8 mouse cellular contexts compared by ENCODE assay signal in genomic region chr17:28345271-28345721, GRCm38 (mm10). TPM values are rescaled to one million over a fixed set of nuclear protein-coding genes. Genes with fewer than 3 reads are reported as not detected.
A peak's percentile ranks its signal among the peaks of the same experiment; 100 is the strongest.
DNase-seq lines count a peak whose midpoint lies in the region; ATAC-seq and TF ChIP-seq lines count a peak whose summit lies in the region.

No protein-coding gene starts in this region.

- peak; percentile 95 for DNase-seq in heart, adult 11 months
- no peak for DNase-seq in heart, postnatal 25 days (ENCODE audit: low spot score)
- no peak for DNase-seq in midbrain, embryonic 11.5 days (ENCODE audit: low spot score, missing footprints)
- DNase-seq in midbrain, postnatal 0 days (ENCODE audit: low spot score): no peak
- no peak for DNase-seq in heart, postnatal 0 days (ENCODE audit: low spot score)
- DNase-seq in spleen, adult 12 weeks (ENCODE audit: low spot score): no peak

- no peak for ATAC-seq in midbrain, embryonic 11.5 days (ENCODE audit: low FRiP score)
- no peak for ATAC-seq in midbrain, postnatal 0 days (ENCODE audit: low FRiP score)
- no peak for ATAC-seq in heart, postnatal 0 days (ENCODE audit: insufficient read depth, low read depth)
- no peak for ATAC-seq in megakaryocyte, adult 5-6 weeks (ENCODE audit: poor library complexity, severe bottlenecking)

- H3K4me2 ChIP-seq in midbrain, embryonic 11.5 days: no peak overlapping the region
- no peak overlapping the region for H3K4me2 ChIP-seq in midbrain, postnatal 0 days (ENCODE audit: low read depth, low read length, poor library complexity, severe bottlenecking)
- H3K4me2 ChIP-seq in heart, postnatal 0 days (ENCODE audit: low read depth, low read length): peak overlapping the region; percentile 27

- H3K4me3 ChIP-seq in midbrain, embryonic 11.5 days (ENCODE audit: low read depth, low read length): no peak overlapping the region
- no peak overlapping the region for H3K4me3 ChIP-seq in midbrain, postnatal 0 days (ENCODE audit: low read depth, low read length)
- no peak overlapping the region for H3K4me3 ChIP-seq in heart, postnatal 0 days (ENCODE audit: low read depth, low read length)
- peak overlapping the region; percentile 14 for H3K4me3 ChIP-seq in small intestine, adult 2 months (ENCODE audit: low read depth, low read length)

- H3K27me3 ChIP-seq in midbrain, embryonic 11.5 days (ENCODE audit: control insufficient read depth, insufficient read depth, low read length): peaks cover 6% of the 10 kb centered on the region
- H3K27me3 ChIP-seq in midbrain, postnatal 0 days (ENCODE audit: insufficient read depth, low read length): no peaks in the 10 kb centered on the region
- no peaks in the 10 kb centered on the region for H3K27me3 ChIP-seq in heart, postnatal 0 days (ENCODE audit: control insufficient read depth, insufficient read depth, low read length)
- H3K27me3 ChIP-seq in small intestine, adult 2 months (ENCODE audit: control insufficient read depth, insufficient read depth, low read length): no peaks in the 10 kb centered on the region

- H3K27ac ChIP-seq in midbrain, embryonic 11.5 days (ENCODE audit: low read depth, low read length): no peak overlapping the region
- no peak overlapping the region for H3K27ac ChIP-seq in midbrain, postnatal 0 days (ENCODE audit: low read depth, low read length)
- H3K27ac ChIP-seq in heart, postnatal 0 days (ENCODE audit: low read depth): peak overlapping the region; percentile 60
- peak overlapping the region; percentile 78 for H3K27ac ChIP-seq in small intestine, adult 2 months (ENCODE audit: insufficient read depth, low read depth, low read length)

- 0 out of 2 replicates have a peak overlapping the region, but pooled peaks have one; percentile 24 for H3K9ac ChIP-seq in midbrain, embryonic 11.5 days (ENCODE audit: low read length)
- H3K9ac ChIP-seq in midbrain, postnatal 0 days (replicated peaks; ENCODE audit: low read length, poor library complexity, severe bottlenecking): no peak overlapping the region
- H3K9ac ChIP-seq in heart, postnatal 0 days (replicated peaks; ENCODE audit: low read depth, low read length): 0 out of 2 replicates have a peak overlapping the region, but pooled peaks have one; percentile 10

- peaks cover 32% of the 10 kb centered on the region for H3K4me1 ChIP-seq in midbrain, embryonic 11.5 days (ENCODE audit: control insufficient read depth, insufficient read depth, low read length)
- H3K4me1 ChIP-seq in midbrain, postnatal 0 days (ENCODE audit: insufficient read depth, low read length): peaks cover 3% of the 10 kb centered on the region; the same call in 1 of the 2 replicates
- H3K4me1 ChIP-seq in heart, postnatal 0 days (ENCODE audit: control insufficient read depth, insufficient read depth): peaks cover 55% of the 10 kb centered on the region
- peaks cover 30% of the 10 kb centered on the region for H3K4me1 ChIP-seq in small intestine, adult 2 months (ENCODE audit: control insufficient read depth, insufficient read depth, insufficient read length, low read length)

- TF ChIP-seq CTCF in midbrain, postnatal 0 days (IDR thresholded peaks at IDR 0.05): no peak
- TF ChIP-seq CTCF in heart, postnatal 0 days (IDR thresholded peaks at IDR 0.05; ENCODE audit: low read depth): no peak
- TF ChIP-seq CTCF in small intestine, adult 2 months (IDR thresholded peaks at IDR 0.05; ENCODE audit: extremely low read depth, insufficient read length, insufficient replicate concordance, low read depth, low read length): no peak

- TF ChIP-seq POLR2A in small intestine, adult 2 months (IDR thresholded peaks at IDR 0.05; ENCODE audit: low read depth, low read length): no peak

- no peaks in the 10 kb centered on the region for H3K36me3 ChIP-seq in midbrain, embryonic 11.5 days (ENCODE audit: control insufficient read depth, insufficient read depth, low read length)
- H3K36me3 ChIP-seq in midbrain, postnatal 0 days (ENCODE audit: insufficient read depth, low read length): no peaks in the 10 kb centered on the region
- H3K36me3 ChIP-seq in heart, postnatal 0 days (replicated peaks; ENCODE audit: control insufficient read depth, insufficient read depth, low read length): no peaks in the 10 kb centered on the region
- H3K36me3 ChIP-seq in small intestine, adult 2 months (ENCODE audit: control insufficient read depth, insufficient read depth, low read length): no peaks in the 10 kb centered on the region

- 4% methylated on average over 8 of the region's 8 CpGs for WGBS in midbrain, embryonic 11.5 days
- 15% methylated on average over 7 of the region's 8 CpGs for WGBS in midbrain, postnatal 0 days
- 7% methylated on average over 7 of the region's 8 CpGs for WGBS in heart, postnatal 0 days
- 47% methylated on average over 8 of the region's 8 CpGs for WGBS in small intestine, adult 2 months

- H3K9me3 ChIP-seq in midbrain, embryonic 11.5 days (ENCODE audit: control insufficient read depth, low read length): no peaks in the 10 kb centered on the region
- no peaks in the 10 kb centered on the region for H3K9me3 ChIP-seq in midbrain, postnatal 0 days (ENCODE audit: low read length)
- no peaks in the 10 kb centered on the region for H3K9me3 ChIP-seq in heart, postnatal 0 days (replicated peaks; ENCODE audit: control insufficient read depth, low read length)

- TF ChIP-seq EP300 in heart, postnatal 0 days (IDR thresholded peaks at IDR 0.05; ENCODE audit: low read depth): no peak

- intact Hi-C loops in heart, postnatal 25 days (cut with DNase I): no loop called here

RNA-seq across cellular contexts. Expression of gene Tead3, which starts 5.3 kb away (rescaled TPM):
- 10 to 100 TPM; 12.2 to 14.4 TPM for total RNA-seq in heart, postnatal 25 days (2021)
- polyA plus RNA-seq in midbrain, embryonic 11.5 days (2014; fragmentation: Nextera tagmentation; extraction: Ambion mirVana): 3.5 and 3.7 TPM in 2 replicates
- total RNA-seq in midbrain, postnatal 0 days (2014; rRNA removed): 4.8 and 5.4 TPM in 2 replicates
- 1.2 and 1.3 TPM in 2 replicates for polyA plus RNA-seq in midbrain, postnatal 0 days (2015; fragmentation: Nextera tagmentation; extraction: Ambion mirVana)
- 13.1 and 19.7 TPM in 2 replicates for total RNA-seq in heart, postnatal 0 days (2014; rRNA removed; ENCODE audit: low replicate concordance)
- 3.2 and 3.3 TPM in 2 replicates for polyA plus RNA-seq in heart, postnatal 0 days (2015; fragmentation: Nextera tagmentation; extraction: Ambion mirVana)
- 25.2 and 36.7 TPM in 2 replicates for polyA plus RNA-seq in small intestine, adult 2 months (2012; rRNA removed)
- not detected in 2 replicates for total RNA-seq in megakaryocyte, adult 5-6 weeks (2015)
- not detected in 2 replicates for total RNA-seq in megakaryocyte, adult 5-6 weeks (2017)

RNA-seq across cellular contexts. Expression of gene Rpl10a, which starts 17.0 kb away (rescaled TPM):
- total RNA-seq in heart, postnatal 25 days (2021): 100 to 1,000 TPM; 359 to 375 TPM
- 465 and 471 TPM in 2 replicates for polyA plus RNA-seq in midbrain, embryonic 11.5 days (2014; fragmentation: Nextera tagmentation; extraction: Ambion mirVana)
- 810 and 1,016 TPM in 2 replicates for total RNA-seq in midbrain, postnatal 0 days (2014; rRNA removed)
- 347 and 365 TPM in 2 replicates for polyA plus RNA-seq in midbrain, postnatal 0 days (2015; fragmentation: Nextera tagmentation; extraction: Ambion mirVana)
- 817 and 939 TPM in 2 replicates for total RNA-seq in heart, postnatal 0 days (2014; rRNA removed; ENCODE audit: low replicate concordance)
- 255 and 273 TPM in 2 replicates for polyA plus RNA-seq in heart, postnatal 0 days (2015; fragmentation: Nextera tagmentation; extraction: Ambion mirVana)
- polyA plus RNA-seq in small intestine, adult 2 months (2012; rRNA removed): 1,432 and 2,365 TPM in 2 replicates
- 1,429 and 1,585 TPM in 2 replicates for total RNA-seq in megakaryocyte, adult 5-6 weeks (2015)
- total RNA-seq in megakaryocyte, adult 5-6 weeks (2017): 468 and 491 TPM in 2 replicates

RNA-seq across cellular contexts. Expression of gene Tulp1, which starts 19.7 kb away (rescaled TPM):
- under 1 TPM in 1 of 2 experiments, not detected in 1; 0.34 TPM for total RNA-seq in heart, postnatal 25 days (2021)
- polyA plus RNA-seq in midbrain, embryonic 11.5 days (2014; fragmentation: Nextera tagmentation; extraction: Ambion mirVana): 4.6 and 4.9 TPM in 2 replicates
- total RNA-seq in midbrain, postnatal 0 days (2014; rRNA removed): 0.80 and 1.0 TPM in 2 replicates
- polyA plus RNA-seq in midbrain, postnatal 0 days (2015; fragmentation: Nextera tagmentation; extraction: Ambion mirVana): 1.1 TPM in 2 replicates
- total RNA-seq in heart, postnatal 0 days (2014; rRNA removed; ENCODE audit: low replicate concordance): 0.61 and 5.3 TPM in 2 replicates
- 0.86 and 1.3 TPM in 2 replicates for polyA plus RNA-seq in heart, postnatal 0 days (2015; fragmentation: Nextera tagmentation; extraction: Ambion mirVana)
- polyA plus RNA-seq in small intestine, adult 2 months (2012; rRNA removed): 0.34 TPM in 1 of 2 replicates, not detected in the other
- not detected in 2 replicates for total RNA-seq in megakaryocyte, adult 5-6 weeks (2015)
- not detected in 2 replicates for total RNA-seq in megakaryocyte, adult 5-6 weeks (2017)

RNA-seq across cellular contexts. Expression of gene Fance, which starts 32.0 kb away (rescaled TPM):
- 10 to 100 TPM; 10.5 to 11.1 TPM for total RNA-seq in heart, postnatal 25 days (2021)
- 18.5 and 19.5 TPM in 2 replicates for polyA plus RNA-seq in midbrain, embryonic 11.5 days (2014; fragmentation: Nextera tagmentation; extraction: Ambion mirVana)
- total RNA-seq in midbrain, postnatal 0 days (2014; rRNA removed): 33.4 and 33.6 TPM in 2 replicates
- polyA plus RNA-seq in midbrain, postnatal 0 days (2015; fragmentation: Nextera tagmentation; extraction: Ambion mirVana): 26.1 and 28.6 TPM in 2 replicates
- total RNA-seq in heart, postnatal 0 days (2014; rRNA removed; ENCODE audit: low replicate concordance): 14.1 and 21.7 TPM in 2 replicates
- 13.8 and 14.1 TPM in 2 replicates for polyA plus RNA-seq in heart, postnatal 0 days (2015; fragmentation: Nextera tagmentation; extraction: Ambion mirVana)
- polyA plus RNA-seq in small intestine, adult 2 months (2012; rRNA removed): 13.3 and 16.6 TPM in 2 replicates
- total RNA-seq in megakaryocyte, adult 5-6 weeks (2015): 11.5 and 11.9 TPM in 2 replicates
- total RNA-seq in megakaryocyte, adult 5-6 weeks (2017): 7.5 and 14.3 TPM in 2 replicates

Comparison
In these comparisons a context has a peak if more than half of its experiments do, and no peak if none do; other contexts are left out.
1. H3K27ac ChIP-seq: peak in heart, postnatal 0 days (single experiment) and small intestine, adult 2 months (single experiment); none in midbrain, embryonic 11.5 days (single experiment) and midbrain, postnatal 0 days (single experiment).